Mouse (Mus musculus) ovary, adult 10 weeks (tissue): ENCODE measurements around the gene Gm17542. TPM values are rescaled to one million over a fixed set of nuclear protein-coding genes. Genes with fewer than 3 reads are reported as not detected.

Experiments used
- polyA plus RNA-seq: library from polyadenylated mRNA; stranded (reverse); fragments of 350-450 nt; fragmentation: Illumina TruSeq; extraction: RNeasy Lipid Tissue Mini Kit (QIAGEN cat#74804); gene quantifications from one replicate; pipeline ENCODE4 v1.2.3, GENCODE M21; 2014

The Gm17542 gene
- polyA plus RNA-seq = not detected

DNA sequence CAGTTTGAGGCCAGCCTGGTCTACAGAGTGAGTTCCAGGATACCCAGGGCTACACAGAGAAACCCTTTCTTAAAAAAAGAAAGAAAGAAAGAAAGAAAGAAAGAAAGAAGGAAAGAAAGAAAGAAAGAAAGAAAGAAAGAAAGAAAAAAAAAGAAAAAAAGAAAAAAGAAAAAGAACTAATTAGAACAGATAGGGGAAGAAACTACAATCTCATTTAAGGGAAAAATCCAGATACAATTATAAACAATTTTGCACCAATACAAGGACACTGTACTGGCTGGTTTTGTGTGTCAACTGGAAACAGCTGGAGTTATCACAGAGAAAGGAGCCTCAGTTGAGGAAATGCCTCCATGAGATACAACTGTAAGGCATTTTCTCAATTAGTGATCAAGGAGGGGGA, at the start of gene Gm17542:
Gm17542 (minus strand) TSS at position 101 of the 400 bp plus-strand sequence.

DNA sequence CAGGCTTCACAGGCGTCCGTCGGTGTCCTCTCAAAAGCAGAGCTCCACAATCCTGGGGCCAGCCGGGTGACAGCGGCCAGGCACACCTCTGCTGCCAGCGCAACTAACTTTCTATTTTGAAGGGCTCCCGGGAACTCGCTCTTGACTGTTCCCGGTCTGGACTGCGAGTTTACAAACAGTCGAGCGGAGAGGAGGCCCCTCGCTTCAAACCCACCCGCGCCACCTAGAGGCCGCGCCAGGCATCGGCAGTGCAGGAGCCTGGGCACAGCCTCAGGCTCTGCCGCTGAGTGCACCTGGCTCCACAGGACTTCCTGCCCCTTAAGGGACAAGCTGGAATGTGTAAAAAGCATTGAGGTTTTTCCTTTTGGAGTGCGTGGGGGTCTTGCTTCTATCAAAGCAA, 42.5 kb downstream of the Gm17542 start, which contains the start of gene Edar:
Edar (minus strand) TSS at position 122 of the 400 bp plus-strand sequence.

Other genes starting within 250 kb of the Gm17542 start
- gene Ccdc138, start 220.3 kb downstream of the Gm17542 start, polyA plus RNA-seq = 9.2 TPM
- gene Edar, start 42.6 kb downstream of the Gm17542 start, polyA plus RNA-seq = not detected
- gene Sh3rf3, start 95.1 kb upstream of the Gm17542 start, polyA plus RNA-seq = 0.80 TPM